Mouse (Mus musculus) spleen, adult 2 months (tissue): ENCODE measurements around the gene 1110008P14Rik.

Experiments used
- CTCF ChIP-seq: fragments of 200-500 bp; IDR thresholded peaks from 2 replicates; pipeline ENCODE4 v1.5.1; 2011; ENCODE audit warnings: mild to moderate bottlenecking, inconsistent platforms; ENCODE audit not compliant: insufficient read depth, insufficient read length, insufficient replicate concordance; ENCODE audit errors: extremely low read depth
- POLR2A ChIP-seq: fragments of 200-500 bp; IDR thresholded peaks from 2 replicates; pipeline ENCODE4 v1.6.1; 2011; ENCODE audit warnings: low read depth, low read length, inconsistent platforms

DNA sequence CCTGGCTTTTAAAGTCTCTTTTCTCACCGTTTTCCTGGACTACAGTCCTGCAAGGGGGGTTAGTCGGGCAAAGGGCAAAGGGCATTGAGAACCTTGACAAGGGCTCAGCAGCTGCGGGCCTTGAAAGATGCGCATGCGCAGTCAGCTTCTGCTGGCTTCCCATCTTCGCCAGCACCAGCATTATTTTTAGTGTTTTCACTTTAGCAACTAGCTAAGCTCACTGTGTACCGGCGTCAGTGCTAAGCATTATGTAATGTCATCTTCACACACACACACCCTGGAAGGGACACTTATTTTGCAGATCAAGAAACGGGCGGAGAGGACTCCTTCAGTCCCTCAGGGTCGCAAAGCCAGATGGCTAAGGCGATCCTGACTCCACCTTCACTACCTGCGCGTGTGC is 21.0 kb downstream of the 1110008P14Rik start:
- TF ChIP-seq POLR2A (no peak), CTCF (no peak)
